Mouse (Mus musculus) cerebellum, adult 2 months (tissue): ENCODE measurements around the gene Robo1. TPM values are rescaled to one million over a fixed set of nuclear protein-coding genes. Genes with fewer than 3 reads are reported as not detected.
A peak's percentile ranks its signal among the peaks of the same experiment; 100 is the strongest.

ENCODE experiments used
- DNase-seq, 2 experiments: peaks; one replicate each; pipeline ENCODE4 v3.0.0; 2021
- H3K27ac ChIP-seq: fragments of 200-500 bp; 2 replicates; pipeline ENCODE4 v1.5.1; 2012; ENCODE audit warnings: low read length, control low read depth, inconsistent platforms; ENCODE audit not compliant: insufficient read depth
- H3K27me3 ChIP-seq: fragments of 200-500 bp; 2 replicates; pipeline ENCODE4 v1.6.1; 2012; ENCODE audit warnings: inconsistent platforms, mild to moderate bottlenecking, low read length, moderate library complexity; ENCODE audit not compliant: control insufficient read depth, insufficient read depth
- H3K4me1 ChIP-seq: fragments of 200-500 bp; 2 replicates; pipeline ENCODE4 v1.6.1; 2011; ENCODE audit warnings: low read length; ENCODE audit not compliant: control insufficient read depth, insufficient read depth
- H3K4me3 ChIP-seq: fragments of 200-500 bp; replicated peaks from 2 replicates; pipeline ENCODE3; 2011; ENCODE audit warnings: mild to moderate bottlenecking, low read depth, low read length, control low read depth; ENCODE audit not compliant: insufficient read depth
- CTCF ChIP-seq: fragments of 200-500 bp; IDR thresholded peaks from 2 replicates; pipeline ENCODE4 v1.5.1; 2011; ENCODE audit warnings: low read depth, mild to moderate bottlenecking, control low read depth, low read length, moderate library complexity, borderline replicate concordance; ENCODE audit not compliant: insufficient read depth
- POLR2A ChIP-seq: fragments of 200-500 bp; IDR thresholded peaks from 2 replicates; pipeline ENCODE4 v1.6.1; 2011; ENCODE audit warnings: low read length, control low read depth, borderline replicate concordance; ENCODE audit not compliant: insufficient read depth
- WGBS: fragments of 180-500 bp; shearing (Covaris S2); methylation state at CpG from one replicate; pipeline ENCODE4 v1.1.7; 2018; 5-methylcytosine and 5-hydroxymethylcytosine counted together
- polyA plus RNA-seq: library from polyadenylated mRNA; depleted of rRNA; stranded (reverse); fragments of >200 nt; gene quantifications from 2 replicates; pipeline ENCODE4 v1.2.3, GENCODE M21; 2012

Robo1 gene
- polyA plus RNA-seq, 1 experiment: 13.0 TPM

DNA sequence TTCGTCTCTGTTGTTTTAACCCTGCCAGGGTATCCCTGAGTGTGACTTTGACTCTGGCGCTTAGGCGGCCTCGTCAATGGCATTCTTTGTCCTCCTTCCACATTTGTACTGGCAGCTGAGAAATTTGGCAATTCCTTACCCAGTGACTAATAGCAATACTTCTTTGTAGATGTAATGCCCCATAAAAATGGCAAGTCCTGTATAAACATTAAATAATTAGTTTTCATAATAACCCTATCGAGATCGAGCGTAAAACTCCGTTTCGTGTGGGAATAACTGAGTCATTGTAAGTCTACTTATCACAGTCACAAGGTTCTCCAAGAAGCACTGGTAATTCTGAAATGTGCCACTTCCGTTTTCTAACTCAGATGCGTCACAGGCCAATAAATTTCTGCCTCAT, 589.0 kb downstream of the Robo1 start:
- H3K4me1 ChIP-seq: no peaks in the 10 kb centered on the region; the same call in 1 of the 2 replicates
- no peak overlapping the region for H3K4me3 ChIP-seq
- DNase-seq: no peak
- WGBS: 88% methylated on average over 11 of the region's 11 CpGs
- no peak overlapping the region for H3K27ac ChIP-seq
- TF ChIP-seq CTCF (no peak), POLR2A (no peak)
- no peaks in the 10 kb centered on the region for H3K27me3 ChIP-seq

DNA sequence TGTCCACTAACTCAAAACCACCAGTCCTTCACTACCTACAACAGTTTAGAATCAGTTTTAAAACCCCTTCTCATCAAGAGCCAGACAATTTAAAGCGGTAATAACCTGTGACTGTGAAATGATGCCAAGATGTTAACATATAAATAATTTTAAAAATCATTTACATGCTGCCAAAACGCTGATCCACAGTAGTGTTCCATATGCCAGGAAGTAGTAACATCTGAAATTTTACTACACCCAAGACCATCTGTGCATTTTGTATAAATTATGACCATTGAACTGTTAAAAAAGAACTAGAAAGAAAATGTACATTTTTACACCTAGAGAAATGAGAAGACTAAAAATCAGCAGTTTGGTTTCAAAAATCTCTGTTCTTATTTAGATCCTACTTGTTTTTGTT, 600.8 kb downstream of the Robo1 start:
- peak in 1 of 2 experiments; percentile 47 for DNase-seq
- no peak for TF ChIP-seq CTCF
- no peak for TF ChIP-seq POLR2A

DNA sequence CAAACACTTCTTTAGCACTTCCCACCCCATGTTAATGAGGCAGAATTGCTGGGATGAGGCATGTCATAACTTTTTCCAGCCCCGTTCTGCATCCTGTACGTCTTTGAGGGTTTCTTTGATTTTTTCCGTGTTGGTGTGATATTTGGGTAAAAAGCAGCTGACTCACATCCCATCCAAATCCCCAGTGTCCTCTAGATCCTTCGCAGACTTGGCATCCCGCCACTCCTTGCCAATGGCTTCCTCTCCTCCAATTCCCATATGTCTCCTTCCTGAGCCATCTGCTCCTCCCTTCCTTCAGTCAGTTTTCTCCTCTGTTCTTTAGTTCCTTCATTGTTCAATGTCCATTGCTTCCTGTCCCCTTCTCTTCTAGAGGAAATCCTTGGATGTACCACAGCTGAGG, 605.0 kb downstream of the Robo1 start:
- no peak overlapping the region for H3K4me3 ChIP-seq
- 3% methylated on average over 5 of the region's 5 CpGs for WGBS
- no peak for TF ChIP-seq CTCF
- no peaks in the 10 kb centered on the region for H3K27me3 ChIP-seq
- peaks cover 3% of the 10 kb centered on the region; the same call in 1 of the 2 replicates for H3K4me1 ChIP-seq
- DNase-seq: peak; percentile 89 to 93
- peak overlapping the region; percentile 69; the same call in 1 of the 2 replicates for H3K27ac ChIP-seq

More for the DNA sequence above, 600.8 kb downstream of the Robo1 start:
- no peaks in the 10 kb centered on the region for H3K27me3 ChIP-seq
- no peak overlapping the region for H3K27ac ChIP-seq
- H3K4me3 ChIP-seq: no peak overlapping the region
- WGBS: 10% methylated on average over 2 of the region's 2 CpGs
- H3K4me1 ChIP-seq: peaks cover 3% of the 10 kb centered on the region; the same call in 1 of the 2 replicates

DNA sequence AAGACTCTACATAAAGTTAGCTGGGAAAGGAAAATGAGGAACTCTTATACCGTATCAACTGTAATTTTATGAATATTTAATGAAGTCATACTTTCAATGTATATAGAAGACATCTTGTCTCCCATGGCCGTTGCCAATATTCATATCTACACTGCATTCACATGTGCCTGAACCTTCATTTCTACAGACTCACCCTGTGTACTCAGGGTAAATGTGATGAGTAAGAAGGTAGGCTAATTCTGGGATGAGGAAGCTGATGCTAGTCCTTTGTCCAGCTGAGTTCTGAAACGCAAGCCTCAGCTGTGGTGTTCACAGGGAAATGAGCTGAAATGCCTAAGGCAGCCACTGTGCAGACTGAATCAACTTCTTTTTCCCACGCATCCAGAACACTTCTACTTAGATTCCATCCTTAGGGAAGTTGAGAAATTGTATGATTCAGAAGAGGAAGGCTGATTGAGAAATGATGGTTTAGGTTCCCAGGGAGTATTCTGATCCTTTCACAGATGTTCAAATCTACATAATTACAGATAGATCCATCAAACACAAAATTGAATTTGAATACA, 606.0 kb downstream of the Robo1 start:
- Histone ChIP-seq H3K27me3 (no peaks in the 10 kb centered on the region), H3K27ac (no peak overlapping the region), H3K4me1 (peaks cover 3% of the 10 kb centered on the region; the same call in 1 of the 2 replicates), H3K4me3 (no peak overlapping the region)
- no peak for DNase-seq
- 88% methylated on average over 4 of the region's 4 CpGs for WGBS
- TF ChIP-seq CTCF (no peak), POLR2A (no peak)

DNA sequence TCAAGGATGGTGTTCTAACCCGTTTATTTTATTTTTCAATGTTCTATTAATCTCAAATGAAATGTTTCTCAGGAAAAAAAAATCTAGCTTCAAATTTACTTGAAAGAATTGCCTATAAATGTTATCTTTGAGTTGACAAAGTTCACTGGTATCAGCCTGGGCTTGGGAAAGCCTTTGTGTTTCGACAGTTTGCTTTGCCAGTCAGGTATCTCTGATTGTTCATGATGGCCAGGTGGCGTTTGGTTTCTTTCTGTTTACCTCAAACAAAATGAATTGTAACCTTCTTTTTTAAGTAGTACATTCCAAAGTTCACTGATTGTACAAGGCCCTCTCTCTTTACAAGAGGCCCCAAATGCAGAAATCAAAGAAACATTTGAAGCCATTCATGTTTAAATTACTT, 611.9 kb downstream of the Robo1 start:
- TF ChIP-seq CTCF: no peak
- no peak for TF ChIP-seq POLR2A
- H3K27ac ChIP-seq: no peak overlapping the region
- H3K4me3 ChIP-seq: no peak overlapping the region
- no peaks in the 10 kb centered on the region for H3K4me1 ChIP-seq
- H3K27me3 ChIP-seq: no peaks in the 10 kb centered on the region
- DNase-seq: no peak
- WGBS: 92% methylated on average over 3 of the region's 3 CpGs

DNA sequence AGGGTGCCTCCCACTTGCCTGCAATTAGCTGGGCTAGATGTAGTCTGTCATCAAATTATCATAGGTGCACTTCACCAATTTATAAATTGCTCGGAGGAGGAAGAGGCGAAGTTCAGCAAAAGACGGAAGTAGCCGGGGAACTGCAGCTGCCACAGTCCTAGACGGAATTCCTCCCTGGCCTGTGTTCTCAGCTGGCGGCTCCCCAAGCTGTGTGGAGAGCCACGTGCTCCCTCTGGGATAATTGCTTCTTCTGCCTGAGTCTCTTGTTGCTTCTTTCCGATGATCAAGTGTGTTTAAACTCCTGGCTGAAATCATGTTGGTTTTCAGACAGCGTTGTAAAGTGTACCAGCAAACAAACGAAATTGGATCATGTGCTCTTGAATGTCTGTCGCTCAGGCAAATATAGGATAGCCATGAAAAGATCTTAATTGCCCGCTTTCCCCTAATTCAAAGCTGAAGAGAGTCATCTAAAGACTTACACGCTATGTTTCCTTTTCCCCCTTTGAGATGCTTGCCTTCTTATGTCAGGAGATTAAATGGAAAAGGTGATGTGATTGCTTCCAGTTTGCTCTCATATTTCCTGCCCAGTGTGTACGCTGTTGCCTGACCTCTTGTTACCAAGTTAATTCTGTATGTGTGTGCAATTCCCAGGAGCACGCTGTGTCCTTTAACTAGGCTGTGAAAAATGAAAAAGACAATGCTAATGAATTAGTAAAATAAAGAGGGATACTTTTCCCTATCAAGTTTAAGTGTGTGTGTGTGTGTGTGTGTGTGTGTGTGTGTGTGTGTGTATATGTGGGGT, 616.5 kb downstream of the Robo1 start:
- Histone ChIP-seq H3K27me3 (no peaks in the 10 kb centered on the region), H3K4me3 (no peak overlapping the region), H3K4me1 (no peaks in the 10 kb centered on the region), H3K27ac (no peak overlapping the region)
- WGBS: 33% methylated on average over 15 of the region's 15 CpGs
- DNase-seq: peak; percentile 51 to 63
- TF ChIP-seq POLR2A (no peak), CTCF (no peak)

DNA sequence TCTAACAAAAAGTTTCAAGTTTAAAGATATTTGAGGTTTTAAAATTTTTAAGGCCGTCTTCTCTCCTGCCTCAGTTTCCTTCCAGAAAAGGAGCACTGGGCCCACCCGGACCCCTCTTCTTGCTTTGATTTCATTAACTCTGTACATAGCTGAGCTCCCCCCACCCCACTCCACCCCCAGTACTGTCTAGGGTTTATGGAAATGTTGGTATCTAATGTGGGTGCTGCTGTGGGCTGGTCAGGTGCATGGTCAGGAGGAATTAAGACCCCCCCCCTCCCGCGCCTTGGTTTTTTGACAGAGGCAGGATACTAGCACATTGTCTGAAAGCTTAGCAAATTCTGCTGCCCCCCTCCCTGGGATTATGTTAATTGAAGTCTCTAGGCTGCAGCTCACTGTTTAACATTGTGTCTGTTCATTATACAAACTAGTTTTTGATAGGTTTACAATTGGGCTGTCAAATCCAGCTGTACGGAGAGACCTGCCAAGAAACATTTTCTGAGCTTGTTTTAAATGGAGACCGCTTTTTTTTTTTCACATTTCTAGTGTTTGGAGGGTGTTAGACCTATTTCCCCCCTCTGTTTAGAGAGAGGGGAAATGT, 620.5 kb downstream of the Robo1 start:
- TF ChIP-seq CTCF (no peak), POLR2A (no peak)
- WGBS: 75% methylated on average over 6 of the region's 6 CpGs
- H3K27ac ChIP-seq: no peak overlapping the region

More for the DNA sequence above, 620.5 kb downstream of the Robo1 start:
- no peak overlapping the region for H3K4me3 ChIP-seq
- DNase-seq: no peak
- H3K27me3 ChIP-seq: no peaks in the 10 kb centered on the region
- H3K4me1 ChIP-seq: no peaks in the 10 kb centered on the region
